Mouse (Mus musculus) kidney, postnatal 10 days (tissue): ENCODE measurements around the gene Dao.

Source experiments
- DNase-seq: peaks from one replicate; pipeline ENCODE4 v3.0.0; 2021; ENCODE audit warnings: mixed read lengths

The Dao gene

DNA sequence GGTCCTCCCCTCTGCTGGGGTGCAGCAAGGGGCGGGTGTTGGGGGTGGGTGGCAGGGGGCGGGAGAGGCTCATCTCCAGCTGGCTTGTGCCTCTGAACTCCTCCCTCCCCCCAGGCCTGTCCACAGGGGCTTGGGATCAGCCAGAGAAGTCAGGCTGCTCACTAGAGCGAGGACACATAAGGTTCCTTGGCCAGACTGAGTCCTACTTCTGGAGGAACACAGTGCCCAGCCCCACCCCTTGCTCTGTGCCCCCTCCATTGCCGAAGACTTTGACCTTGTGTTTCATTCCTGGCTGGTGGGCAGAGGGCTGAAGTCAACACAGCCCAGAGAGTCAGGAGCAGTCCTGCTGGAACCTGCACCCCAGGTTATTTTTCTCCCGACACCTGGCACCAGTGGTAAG is at the start of gene Dao:
Gene Dao, plus strand, starts transcription at position 162 of the 400 bp plus-strand sequence.
- DNase-seq = peak; percentile 79

DNA sequence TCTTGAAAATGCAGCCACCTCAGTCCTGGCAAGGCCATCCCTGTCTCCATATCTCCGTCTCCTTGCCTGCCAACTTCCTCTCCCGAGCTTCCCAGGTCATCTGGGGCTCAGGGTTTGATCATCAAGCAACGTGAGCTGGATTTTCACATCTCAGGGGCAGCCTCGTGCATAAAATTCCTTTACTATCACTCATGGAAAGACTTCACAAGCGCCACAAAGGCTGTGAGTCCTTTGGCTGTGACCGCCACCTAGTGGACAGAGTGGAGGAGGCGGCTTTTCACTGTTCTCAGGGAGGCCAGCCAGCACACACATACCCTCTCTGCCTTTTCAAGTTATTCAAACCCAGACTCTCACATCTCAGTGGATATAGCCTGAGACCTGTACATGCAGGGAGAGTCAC is 49.1 kb upstream of the Dao start:
- DNase-seq = peak; percentile 91

DNA sequence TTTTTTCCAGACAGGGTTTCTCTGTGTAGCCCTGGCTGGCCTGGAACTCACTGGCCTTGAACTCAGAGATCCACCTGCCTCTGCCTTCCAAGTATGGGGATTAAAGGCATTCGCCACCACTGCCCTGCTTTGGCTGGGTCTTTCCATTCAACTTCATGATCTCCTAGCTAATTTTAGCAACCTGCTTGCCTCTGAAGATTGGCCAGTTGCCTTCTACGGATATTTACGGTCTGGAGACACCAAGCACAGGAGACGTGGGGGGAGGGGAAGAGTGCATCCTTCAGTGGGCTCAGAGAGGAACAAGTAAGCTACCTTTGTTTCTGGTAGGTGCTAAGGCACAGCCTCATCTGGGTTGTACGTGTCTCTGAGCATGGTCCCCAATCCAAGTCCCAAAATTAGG is 48.2 kb upstream of the Dao start:
- no peak for DNase-seq

DNA sequence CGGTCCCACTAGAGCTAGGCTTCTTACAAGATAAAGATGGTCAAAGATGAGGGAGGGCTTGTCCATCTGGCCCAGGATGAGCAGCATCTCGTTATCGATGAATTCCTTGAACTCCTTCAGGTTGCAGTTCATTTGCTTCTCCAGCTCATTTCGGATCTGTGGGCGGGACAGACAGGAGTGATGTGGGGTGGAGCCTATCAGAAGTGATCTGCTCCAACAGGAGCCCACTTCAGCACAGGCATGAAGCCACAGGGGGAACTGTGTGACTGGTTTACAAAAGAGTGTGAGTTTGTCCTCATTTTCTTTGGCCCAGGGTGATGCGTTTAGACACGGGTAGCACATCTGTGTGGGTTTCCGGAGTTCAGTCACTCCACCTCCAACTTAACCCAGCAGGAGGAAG is 47.8 kb upstream of the Dao start:
- DNase-seq = no peak

DNA sequence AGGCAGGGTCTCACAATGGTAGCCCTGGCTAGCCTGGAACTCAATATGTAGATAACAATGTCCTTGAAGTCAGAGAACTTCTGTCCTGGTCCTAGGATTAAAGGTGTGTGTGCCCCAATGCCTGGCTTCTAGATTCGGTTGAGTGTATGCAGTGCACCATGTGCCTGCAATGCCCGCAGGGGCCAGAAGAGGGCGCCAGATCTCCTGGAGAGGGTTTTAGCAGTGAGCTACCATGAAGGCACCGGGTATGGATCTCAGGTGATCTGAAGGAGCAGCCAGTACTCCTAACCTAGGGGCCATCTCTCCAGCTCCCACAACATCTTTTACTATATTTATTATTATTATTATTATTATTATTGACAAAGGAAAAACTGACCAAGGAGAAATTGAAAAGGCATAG is 47.0 kb upstream of the Dao start:
- peak; percentile 95 for DNase-seq

DNA sequence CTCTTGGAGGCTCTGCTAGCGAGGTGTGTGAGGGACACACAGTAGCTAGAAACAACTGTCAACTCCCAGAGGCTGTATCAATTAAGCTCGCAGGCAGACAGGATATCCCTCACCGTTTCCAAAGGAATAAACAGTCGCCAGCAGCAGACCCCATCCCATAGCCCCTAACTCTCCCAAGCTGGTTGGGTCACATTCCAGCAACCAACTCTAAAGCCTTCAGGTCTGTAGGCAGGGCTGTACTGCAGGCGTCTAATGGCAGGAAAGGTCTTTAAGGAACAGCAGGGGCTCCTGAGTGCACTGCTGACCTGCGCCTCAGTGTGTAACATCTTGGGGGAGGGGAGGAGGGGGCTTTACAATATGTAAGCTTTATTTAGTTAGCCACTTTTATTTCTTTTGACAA is 44.5 kb upstream of the Dao start:
- no peak for DNase-seq

DNA sequence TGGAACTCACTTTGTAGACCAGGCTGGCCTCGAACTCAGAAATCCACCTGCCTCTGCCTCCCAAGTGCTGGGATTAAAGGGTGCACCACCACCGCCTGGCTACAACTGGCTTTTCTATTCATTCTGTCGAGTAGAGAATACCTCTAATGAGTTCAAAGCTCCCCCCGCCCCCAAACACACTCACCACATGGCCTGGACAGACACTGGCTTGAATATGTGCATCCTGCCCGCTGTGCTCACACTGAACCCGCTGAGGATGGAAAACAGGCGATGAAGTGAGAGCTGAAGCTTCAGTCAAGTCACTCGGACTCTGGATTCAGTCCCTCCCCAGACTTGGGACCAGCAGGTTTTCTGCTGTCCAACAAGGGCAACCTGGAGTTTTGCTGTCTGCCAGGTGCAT is 43.1 kb upstream of the Dao start:
- no peak for DNase-seq

DNA sequence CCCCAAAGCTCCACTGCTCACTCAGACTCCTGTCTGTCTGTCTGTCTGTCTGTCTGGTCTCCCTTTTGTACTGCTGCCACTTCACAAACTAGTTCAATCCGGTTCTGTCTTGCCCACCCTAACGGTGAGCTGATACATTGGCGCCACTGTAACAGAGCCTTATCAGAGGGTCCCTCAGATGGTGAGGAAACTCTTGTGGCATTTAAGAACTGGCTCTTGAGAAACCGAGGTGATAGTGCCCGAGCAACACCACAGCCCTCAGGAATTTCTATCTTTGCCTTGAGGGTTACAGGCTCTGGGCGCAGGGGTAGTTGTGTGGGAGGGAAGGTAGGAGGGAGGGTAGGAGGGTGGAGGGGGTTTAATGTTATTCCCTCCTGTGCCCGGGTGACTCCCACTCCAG is 41.7 kb upstream of the Dao start:
- no peak for DNase-seq

DNA sequence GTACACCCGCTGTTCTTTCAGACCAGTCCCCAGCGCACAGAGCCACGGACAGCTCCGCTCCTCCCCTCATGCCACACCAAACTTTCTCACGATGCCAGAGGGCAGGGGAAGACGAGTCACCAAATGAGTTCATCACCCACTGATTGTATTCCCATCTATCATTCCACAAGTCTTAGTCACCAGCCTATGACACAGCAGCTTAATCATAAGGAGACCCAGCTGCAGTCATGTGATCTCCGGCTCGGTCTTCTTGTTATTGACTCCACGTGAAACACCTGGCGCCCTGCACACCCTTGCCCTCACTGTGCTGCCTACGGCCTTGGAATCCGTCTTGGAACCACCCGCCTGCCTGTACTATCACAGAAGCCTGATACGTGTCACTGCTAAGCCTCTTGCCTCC is 38.5 kb upstream of the Dao start:
- DNase-seq = no peak

DNA sequence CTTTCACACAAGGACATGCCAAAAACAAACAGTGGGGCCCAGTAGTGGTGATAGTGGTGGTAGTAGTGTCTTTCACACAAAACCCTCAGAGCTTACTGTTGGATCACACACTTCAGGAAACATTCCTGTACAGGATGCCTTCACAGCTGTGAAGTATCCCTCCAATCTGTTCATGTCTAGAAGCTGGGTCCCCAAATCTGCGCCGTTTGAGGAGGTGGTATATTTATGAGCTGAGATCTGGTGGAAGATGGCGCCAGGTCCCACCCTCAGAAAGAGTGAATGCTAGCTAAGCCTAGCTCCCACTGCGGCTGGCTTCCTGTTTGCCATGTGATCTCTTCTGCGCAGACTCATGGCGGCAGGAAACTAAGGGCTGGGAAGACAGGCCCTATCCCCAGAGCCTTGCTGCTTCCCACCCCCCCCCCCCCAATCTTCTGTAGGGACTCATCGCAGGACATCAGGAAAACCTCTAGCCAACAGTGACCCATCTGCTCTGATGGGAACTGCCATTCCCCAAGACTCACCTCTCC is 37.8 kb upstream of the Dao start:
- no peak for DNase-seq

DNA sequence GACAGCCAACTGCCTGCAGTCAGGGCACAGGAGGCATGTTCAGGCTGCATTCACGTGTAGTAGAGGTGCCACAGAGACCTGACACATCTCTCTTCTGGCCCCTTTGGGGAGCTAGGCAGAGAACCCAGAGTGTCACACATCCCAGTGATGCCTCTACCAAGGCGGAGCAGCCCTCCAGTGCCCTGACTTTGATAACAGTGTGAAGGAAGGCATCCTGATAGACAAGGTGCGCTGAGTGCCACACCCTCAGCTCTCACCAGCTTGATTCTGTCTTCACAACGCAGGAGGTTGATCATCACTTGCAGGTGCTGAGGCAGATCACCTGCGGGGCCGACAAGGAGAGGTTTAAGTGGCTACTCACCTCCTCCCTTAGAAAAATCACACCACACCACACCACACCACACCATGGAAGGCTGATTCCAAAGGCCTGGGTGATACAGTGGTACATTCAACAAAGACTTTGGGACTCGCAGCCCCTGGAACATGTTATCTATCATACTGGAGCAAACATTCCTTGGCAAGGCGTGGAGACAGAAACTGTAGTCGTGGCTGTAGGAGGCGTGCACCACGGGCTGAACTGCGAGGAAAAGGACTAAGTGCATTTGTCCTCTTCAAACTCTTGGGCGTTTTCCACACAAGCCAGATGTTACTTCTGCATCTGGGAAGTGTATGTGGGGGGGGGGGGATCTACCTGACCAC is 36.9 kb upstream of the Dao start:
- no peak for DNase-seq

DNA sequence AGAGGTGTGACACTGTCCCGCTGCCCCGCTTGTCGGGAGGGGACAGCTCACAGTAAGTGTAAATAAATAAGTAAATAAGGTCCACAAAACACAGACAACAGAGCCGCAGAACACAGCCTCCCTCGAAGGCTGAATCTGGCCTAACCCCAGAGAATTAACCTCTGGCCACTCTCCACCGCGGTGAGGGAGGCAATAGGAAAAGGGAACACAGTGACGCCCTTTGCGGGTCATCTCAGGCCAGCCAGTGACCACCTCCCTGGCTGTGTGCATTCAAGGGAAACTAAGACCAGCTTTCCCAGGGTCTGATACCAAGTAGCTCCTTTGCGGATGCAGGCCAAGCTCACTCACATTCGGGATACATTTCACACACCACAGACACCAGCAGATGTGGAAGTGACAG is 35.1 kb upstream of the Dao start:
- DNase-seq = peak; percentile 62

DNA sequence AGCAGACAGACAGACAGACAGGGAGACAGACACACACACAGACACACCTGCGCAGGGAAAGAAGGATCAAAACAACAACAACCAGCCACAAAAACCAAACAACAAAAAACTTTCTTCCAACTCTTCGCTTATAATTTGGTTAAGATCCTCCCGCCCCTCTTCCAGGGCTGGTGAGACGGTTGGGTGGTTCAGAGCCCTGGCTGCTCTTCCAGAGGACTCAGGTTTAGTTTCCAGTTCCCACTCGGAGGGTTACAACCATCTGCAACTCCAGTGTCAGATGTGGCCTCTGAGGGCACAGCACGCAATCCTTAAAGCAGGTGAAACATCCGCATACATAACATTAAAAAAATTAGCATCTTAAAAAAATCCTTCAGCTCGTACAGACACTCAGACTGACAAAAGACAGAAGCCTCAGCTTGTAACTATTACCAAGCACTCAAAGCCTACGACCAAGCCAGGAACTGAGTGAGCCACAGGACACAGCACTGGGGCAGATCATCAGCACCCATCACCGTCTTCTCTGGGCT is 32.0 kb upstream of the Dao start:
- no peak for DNase-seq

DNA sequence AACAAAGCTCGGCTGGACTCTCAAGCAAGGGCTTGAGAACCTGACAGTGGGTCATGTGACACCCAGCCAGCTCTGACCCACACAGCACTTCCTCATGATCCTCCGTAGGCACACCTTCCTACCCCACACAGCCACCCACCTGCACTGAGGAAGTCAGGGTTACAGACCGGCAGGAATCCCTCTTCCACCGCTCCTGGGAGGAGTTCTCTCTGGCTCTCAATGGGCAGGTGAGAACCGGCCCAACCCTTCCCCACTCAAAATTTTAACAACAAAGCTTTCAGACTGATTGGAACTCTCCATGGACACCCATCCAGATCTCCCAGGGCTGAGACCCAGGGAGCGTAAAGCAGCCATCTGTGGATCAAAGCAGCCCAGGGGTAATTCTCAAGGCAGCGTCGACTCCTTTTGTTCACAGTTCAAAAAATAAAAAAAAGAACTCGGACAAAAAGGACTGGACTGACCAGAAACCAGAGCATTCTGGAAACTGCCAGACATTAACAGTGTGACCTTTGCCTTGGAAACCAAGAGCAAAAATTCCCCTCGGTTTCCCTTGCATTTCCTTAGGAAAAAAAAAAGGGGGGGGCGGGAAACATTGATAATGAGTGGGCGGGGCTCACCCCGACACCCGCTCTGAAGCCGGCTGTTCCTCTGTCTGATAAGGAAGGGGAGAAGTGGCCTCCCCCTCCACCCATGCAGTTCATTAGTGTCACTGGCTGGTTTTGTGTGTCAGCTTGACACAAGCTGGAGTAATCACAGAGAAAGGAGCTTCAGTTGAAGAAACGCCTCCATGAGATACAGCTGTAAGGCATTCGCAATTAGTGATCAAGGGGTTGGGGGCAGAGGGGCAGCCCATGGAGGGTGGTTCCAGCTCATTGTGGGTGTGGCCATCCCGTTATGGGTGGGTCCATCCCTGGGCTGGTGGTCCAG is 30.7 kb upstream of the Dao start:
- peak; percentile 76 for DNase-seq

DNA sequence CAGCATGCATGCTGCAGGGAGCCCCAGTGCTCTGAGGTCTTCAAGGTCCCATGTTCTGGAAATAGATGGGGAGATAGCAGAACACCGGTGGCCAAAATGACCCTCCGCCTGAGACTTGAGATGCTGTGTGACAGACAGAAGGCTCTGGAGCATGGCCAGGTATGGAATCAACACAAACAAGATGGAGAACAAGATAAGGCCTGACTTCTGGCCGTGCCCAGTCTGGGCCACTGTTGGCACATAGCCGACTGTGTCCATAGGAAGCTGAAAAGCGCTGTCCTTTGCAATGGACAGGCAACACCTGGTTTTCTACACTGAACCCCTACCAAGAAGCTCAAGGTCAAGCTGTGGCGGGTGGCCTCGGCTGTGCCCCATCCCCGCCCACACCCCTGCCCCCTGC is 29.7 kb upstream of the Dao start:
- peak; percentile 50 for DNase-seq

DNA sequence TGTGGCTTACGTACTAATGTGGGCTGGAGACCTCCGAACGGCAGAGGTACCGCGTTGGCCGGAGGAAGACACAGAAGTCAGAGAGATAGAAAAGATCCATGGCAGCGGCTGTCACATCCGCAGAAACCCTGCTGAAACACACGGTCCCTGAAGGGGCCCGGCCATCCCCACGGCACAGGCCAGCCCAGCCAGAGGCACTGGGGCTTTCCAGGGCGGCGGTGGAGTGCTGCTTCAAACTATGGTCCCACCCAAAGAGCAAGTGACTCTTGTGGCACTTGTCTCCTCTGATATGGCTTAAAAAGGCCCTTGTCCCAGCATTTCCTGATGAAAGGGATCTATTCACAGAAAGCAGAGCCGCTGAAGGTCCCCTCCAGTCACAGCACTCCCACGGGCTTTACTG is 28.9 kb upstream of the Dao start:
- DNase-seq = no peak

DNA sequence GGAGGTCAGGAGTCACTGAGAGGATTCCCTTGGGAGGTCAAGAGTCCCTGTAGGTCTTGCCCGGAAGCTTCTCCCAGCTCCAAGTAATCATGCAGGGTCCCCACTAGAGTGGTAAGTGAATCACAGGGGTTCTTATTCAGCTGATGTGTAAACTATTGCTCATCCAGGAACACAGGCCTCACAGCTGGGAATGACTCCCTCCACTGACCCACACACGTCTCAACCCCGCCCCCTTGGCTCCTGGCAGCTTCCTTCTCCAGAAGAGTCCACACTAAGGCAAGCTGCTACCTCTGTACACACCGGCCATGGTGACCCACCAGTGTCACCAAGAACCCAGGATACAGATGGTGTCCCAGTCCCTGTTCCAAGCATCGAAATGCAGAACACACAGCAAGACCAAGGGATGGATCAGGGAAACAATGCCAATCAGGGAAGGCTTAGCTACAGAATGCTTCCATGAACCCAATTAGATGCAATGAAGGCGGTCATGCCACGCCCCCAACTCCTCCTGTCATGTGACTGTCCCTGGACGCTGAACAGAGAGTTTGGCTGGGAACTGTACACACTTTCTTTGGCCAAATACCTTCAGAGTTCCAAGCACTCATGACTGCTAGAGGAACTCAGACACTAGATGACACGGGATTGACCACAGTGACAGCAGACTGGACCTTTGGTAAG is 27.8 kb upstream of the Dao start:
- DNase-seq = peak; percentile 69

DNA sequence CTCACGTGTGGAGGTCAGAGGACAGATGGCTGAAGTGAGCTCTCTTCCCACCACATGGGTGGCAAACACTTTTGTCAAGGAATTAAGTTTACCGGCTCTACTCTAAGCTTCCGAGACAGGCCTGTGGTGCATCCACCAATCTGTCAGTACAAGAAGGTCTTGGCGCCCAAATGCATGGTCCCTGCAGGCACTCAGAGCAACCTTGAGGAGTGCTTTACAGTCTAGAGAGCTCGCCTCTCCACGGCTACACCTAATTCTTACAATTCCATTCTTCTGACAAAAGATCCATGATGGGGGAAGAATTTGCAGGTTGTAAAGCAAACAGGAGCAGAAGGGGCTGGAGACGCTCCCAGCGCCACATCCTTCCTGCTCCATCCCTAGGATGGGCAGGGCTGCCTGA is 26.9 kb upstream of the Dao start:
- DNase-seq = no peak

DNA sequence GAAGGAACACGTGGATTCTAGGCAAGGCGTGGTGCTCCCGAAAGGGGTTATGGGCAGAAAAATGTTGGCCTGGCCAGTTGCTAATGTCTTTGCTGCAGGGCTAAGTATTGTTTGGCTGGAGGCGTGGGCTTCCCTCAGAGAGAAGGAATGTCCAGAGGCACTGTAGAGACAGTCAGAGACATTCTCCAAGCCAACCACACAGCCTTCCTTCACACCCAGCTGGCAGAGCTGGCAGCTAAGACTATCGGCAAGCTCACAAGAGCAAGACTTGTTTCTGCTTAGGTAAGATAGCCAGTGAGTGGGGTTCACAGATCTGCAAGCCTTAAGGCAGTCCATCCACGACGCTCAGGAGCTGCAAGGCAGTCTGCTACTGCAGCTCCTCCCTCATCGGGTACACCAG is 26.2 kb upstream of the Dao start:
- no peak for DNase-seq

DNA sequence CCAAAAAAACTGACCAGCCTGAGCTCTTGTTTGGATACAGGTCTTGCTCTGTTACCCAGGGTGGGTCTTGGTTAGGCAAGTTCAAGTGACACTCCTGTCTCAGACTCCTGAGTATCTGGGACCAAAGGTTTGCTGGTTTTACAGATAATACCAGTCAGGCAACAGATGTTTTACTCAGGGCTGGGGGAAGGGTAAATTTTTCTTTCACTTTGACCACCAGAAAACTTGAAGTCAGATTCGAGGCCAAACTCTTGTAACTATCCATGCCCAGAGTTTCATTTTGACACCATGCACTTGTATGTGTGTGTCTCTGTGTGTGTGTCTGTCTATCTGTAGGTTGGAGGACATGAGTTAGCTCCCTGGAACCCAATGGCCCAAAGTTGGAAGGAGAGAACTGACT is 23.0 kb upstream of the Dao start:
- no peak for DNase-seq

DNA sequence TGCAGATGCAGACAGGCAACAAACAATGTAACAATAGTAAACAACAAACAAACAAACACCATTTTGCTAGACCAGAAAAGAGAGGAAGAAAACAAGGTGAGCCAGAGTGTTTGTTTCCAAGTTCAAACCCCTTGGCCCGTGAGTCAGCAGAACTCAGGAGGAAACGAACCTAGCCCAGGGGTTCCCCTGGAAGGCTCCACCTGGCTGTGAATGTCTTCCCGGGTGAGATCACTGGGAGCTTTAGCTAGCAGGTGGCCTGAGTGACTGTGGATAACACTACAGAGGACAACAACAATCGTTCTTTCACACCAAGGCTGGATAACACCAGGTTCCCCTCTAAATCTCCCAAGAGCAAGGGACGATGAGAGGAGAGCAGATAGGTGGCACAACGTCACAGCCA is 22.3 kb upstream of the Dao start:
- DNase-seq = no peak

DNA sequence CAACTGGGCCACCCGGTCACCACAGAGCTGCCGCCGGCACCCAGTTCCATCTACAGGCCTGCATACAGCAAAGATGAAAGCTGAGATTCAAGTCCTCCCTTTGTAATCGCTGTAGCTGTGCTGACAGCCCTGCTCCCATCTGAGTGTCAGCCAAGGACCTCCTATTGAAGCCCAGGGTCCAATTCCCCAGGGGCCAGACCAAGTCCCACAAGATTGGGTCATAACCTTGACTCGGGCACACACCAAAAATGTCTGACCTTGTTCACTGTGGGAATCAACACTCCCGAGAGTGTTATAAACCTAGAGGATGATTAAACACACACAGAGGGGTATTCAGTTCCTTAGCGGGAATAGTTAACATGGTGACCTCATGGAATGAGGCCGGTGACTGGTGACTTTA is 21.7 kb upstream of the Dao start:
- peak; percentile 53 for DNase-seq

DNA sequence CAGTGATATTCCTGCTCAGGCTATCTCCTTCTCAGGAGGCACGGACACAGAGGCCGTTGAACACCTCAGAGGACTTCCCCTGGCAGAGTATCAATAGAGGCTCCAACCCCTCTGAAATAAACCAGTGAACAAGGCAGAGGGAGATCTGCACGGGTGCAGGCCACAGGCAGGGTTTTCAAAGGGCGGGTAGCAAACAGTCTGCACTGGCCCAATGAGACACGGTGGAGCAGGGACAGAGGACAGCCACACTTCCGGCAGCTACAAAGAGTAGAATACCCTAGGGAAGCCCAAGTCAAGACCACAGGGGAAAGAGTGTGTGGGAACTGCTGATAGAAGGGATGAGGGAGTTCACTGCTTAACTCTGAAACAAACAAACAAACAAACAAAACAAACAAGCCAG is 20.0 kb upstream of the Dao start:
- DNase-seq = no peak
